Mouse (Mus musculus): ENCODE data around the gene Mif4gd.

GRCm38 (mm10) chr11:115628465-115629101 lies 15.8 kb upstream of the Mif4gd start:
- TF ChIP-seq GATA1 (IDR thresholded peaks at IDR 0.05; ENCODE audit: low read length) (no peak), TAL1 (IDR thresholded peaks at IDR 0.05; ENCODE audit: low read length) (no peak)

Data from erythroblast, embryonic 14.5 days (primary cell).